Mouse (Mus musculus) macrophage (primary cell): ENCODE results near the gene Vwa5a. TPM values are rescaled to one million over a fixed set of nuclear protein-coding genes. Genes with fewer than 3 reads are reported as not detected.
A peak's percentile ranks its signal among the peaks of the same experiment; 100 is the strongest.

ENCODE experiments used
- H3K27ac ChIP-seq: fragments of 350-480 bp; formaldehyde crosslinking; 2 replicates; pipeline ENCODE4 v1.9.0; 2021
- H3K36me3 ChIP-seq: fragments of 350-480 bp; formaldehyde crosslinking; 2 replicates; pipeline ENCODE4 v1.9.0; 2021; ENCODE audit errors: inconsistent target
- H3K4me3 ChIP-seq: fragments of 350-480 bp; formaldehyde crosslinking; 2 replicates; pipeline ENCODE4 v1.9.0; 2021; ENCODE audit errors: inconsistent target
- H3K79me2 ChIP-seq: fragments of 350-480 bp; formaldehyde crosslinking; 2 replicates; pipeline ENCODE4 v1.9.0; 2021; ENCODE audit errors: inconsistent target
- WGBS: methylation state at CpG from one replicate; pipeline ENCODE4 v1.1.7; 2026; ENCODE audit warnings: inconsistent platforms; ENCODE audit not compliant: missing documents; 5-methylcytosine and 5-hydroxymethylcytosine counted together
- polyA plus RNA-seq: library from polyadenylated mRNA; stranded (reverse); fragments of 250-400 nt; gene quantifications from 3 replicates; pipeline ENCODE4 v1.2.4, GENCODE M21; 2018; ENCODE audit warnings: inconsistent platforms
- total RNA-seq, 78 experiments: library from RNA; depleted of rRNA; stranded (reverse); fragments of 250-400 nt; gene quantifications; 1 replicate in 9 of 78; 2 replicates in 24 of 78; 3 replicates in 43 of 78; 4 replicates in 2 of 78; pipeline ENCODE4 v1.2.4; 2018; ENCODE audit warnings: inconsistent platforms in 56 of 78

The Vwa5a gene
- total RNA-seq (2018; cell fraction: chromatin; rRNA removed), result 100 to 1,000 TPM; 186 to 417 (median 229) TPM
- 100 to 1,000 TPM; 116 to 158 (median 141) TPM for total RNA-seq (2018; cell fraction: cytosol; rRNA removed)
- total RNA-seq (2018; cell fraction: nucleus; rRNA removed), result 100 to 1,000 TPM; 150 to 403 (median 194) TPM
- polyA plus RNA-seq, result 114 to 137 TPM (median 132 TPM) in 3 replicates

GRCm38 (mm10) chr9:38718102-38718501 is at the start of gene Vwa5a:
TSS of gene Vwa5a (plus strand) at chr9:38718268.
- Histone ChIP-seq H3K36me3 (peaks cover 19% of the 10 kb centered on the region), H3K27ac (peak within 1 kb of the TSS; percentile 86), H3K79me2 (peaks cover 50% of the 10 kb centered on the region), H3K4me3 (peak within 1 kb of the TSS; percentile 98)
- WGBS, result 0% methylated on average over 4 of the region's 4 CpGs

GRCm38 (mm10) chr9:38672887-38673286 is 45.2 kb upstream of the Vwa5a start:
- no peak overlapping the region for H3K4me3 ChIP-seq
- WGBS, result 54% methylated on average over 2 of the region's 2 CpGs
- no peak overlapping the region for H3K27ac ChIP-seq
- H3K36me3 ChIP-seq, result no peaks in the 10 kb centered on the region
- no peaks in the 10 kb centered on the region for H3K79me2 ChIP-seq

DNA sequence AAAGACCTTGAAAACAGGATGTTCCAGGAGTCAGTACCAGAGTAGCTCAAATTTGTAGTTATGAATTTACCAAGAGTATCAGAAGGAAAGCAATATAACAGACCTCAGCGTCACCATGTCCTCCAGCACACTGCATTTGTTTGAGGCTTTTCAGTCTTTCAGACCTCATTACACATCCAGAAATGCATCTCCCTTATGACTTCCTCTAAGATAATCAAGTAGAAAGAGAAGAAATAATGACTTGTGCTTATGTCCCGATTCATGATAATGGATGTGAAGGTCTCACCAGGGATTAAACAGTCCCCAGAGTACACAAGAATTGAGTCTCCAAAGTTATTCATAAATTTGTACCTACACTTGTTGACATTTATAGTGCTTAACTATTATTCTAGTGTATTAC is 43.6 kb upstream of the Vwa5a start, which contains the start of gene Olfr918:
Olfr918 (minus strand) TSS at position 101 of the 400 bp plus-strand sequence.
- Histone ChIP-seq H3K79me2 (no peaks in the 10 kb centered on the region), H3K4me3 (no peak within 1 kb of the TSS)
- 89% methylated on average over 2 of the region's 2 CpGs for WGBS

DNA sequence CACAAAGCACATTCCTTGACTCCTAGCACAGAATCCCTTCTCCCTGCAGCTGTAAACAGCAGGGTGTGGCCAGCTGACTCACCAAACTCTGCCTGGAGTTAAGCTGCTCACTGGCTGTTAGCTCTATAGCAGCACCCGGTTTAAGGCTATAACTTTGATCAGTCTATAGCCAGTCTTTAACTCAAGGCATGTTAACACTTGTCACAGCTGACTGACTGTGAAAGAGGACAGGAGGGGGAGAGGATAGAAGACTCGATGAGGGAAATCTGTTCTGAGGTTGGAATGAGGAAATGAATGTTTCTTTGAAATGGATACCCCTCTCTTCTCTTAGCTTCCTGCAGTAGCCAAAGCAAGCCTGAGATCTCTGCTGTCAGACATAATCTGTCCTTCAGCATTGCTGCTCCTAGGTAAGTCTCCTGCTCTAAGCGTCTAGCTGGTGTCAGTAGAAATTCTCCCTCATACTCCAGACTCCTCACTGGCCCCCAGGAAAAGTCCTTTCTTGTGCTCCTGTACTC is 916 bp downstream of the Vwa5a start:
- WGBS, result 9% methylated on average over 3 of the region's 3 CpGs
- Histone ChIP-seq H3K4me3 (peak overlapping the region; percentile 98), H3K36me3 (peaks cover 25% of the 10 kb centered on the region), H3K27ac (peak overlapping the region; percentile 86), H3K79me2 (peaks cover 57% of the 10 kb centered on the region)

More for the DNA sequence above, 43.6 kb upstream of the Vwa5a start, which contains the start of gene Olfr918:
- no peaks in the 10 kb centered on the region for H3K36me3 ChIP-seq
- no peak within 1 kb of the TSS for H3K27ac ChIP-seq

GRCm38 (mm10) chr9:38724044-38724443 is 6.0 kb downstream of the Vwa5a start:
- 88% methylated on average over 1 of the region's 1 CpGs for WGBS
- Histone ChIP-seq H3K36me3 (peaks cover 45% of the 10 kb centered on the region), H3K27ac (peak overlapping the region; percentile 54), H3K79me2 (peaks cover 65% of the 10 kb centered on the region), H3K4me3 (no peak overlapping the region)

- peaks cover 32% of the 10 kb centered on the region for H3K79me2 ChIP-seq
- H3K4me3 ChIP-seq, result no peak overlapping the region
- peaks cover 57% of the 10 kb centered on the region for H3K36me3 ChIP-seq
- WGBS, result 13% methylated on average over 3 of the region's 3 CpGs
- H3K27ac ChIP-seq, result peak overlapping the region; percentile 62
Observed at GRCm38 (mm10) chr9:38728218-38728617, 10.2 kb downstream of the Vwa5a start.

DNA sequence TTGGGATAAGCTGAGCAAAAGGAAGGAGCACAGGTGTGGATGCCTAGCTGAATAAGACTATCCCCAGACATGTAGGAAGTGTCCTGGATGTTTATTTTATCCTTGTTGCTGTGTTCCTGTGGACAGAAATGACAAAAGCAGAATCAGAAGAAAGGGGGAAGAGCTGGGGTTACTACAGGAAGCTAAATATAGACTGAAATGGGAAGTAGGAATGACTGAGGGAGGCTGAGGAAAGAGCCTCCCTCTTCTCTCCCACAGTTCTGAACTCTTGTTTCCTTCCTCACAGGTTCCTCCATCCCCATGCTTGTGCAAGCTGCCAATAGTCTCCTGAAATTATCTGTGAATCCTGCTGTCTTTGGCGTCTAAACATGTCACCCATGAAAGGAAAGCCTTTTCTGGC is 23.3 kb downstream of the Vwa5a start:
- WGBS, result 50% methylated on average over 1 of the region's 1 CpGs
- no peaks in the 10 kb centered on the region for H3K79me2 ChIP-seq
- peak overlapping the region; percentile 39 for H3K27ac ChIP-seq
- H3K36me3 ChIP-seq, result peaks cover 73% of the 10 kb centered on the region
- H3K4me3 ChIP-seq, result no peak overlapping the region

- no peaks in the 10 kb centered on the region for H3K79me2 ChIP-seq
- no peak overlapping the region for H3K27ac ChIP-seq
- 94% methylated on average over 4 of the region's 4 CpGs for WGBS
- H3K36me3 ChIP-seq, result peaks cover 48% of the 10 kb centered on the region
- no peak overlapping the region for H3K4me3 ChIP-seq
Observed at GRCm38 (mm10) chr9:38744619-38745315, 26.7 kb downstream of the Vwa5a start.

- WGBS, result 100% methylated on average over 1 of the region's 1 CpGs
Observed at GRCm38 (mm10) chr9:38751999-38752398, 33.9 kb downstream of the Vwa5a start, which contains the start of gene Olfr920. TSS of gene Olfr920 (plus strand) at chr9:38752299.

DNA sequence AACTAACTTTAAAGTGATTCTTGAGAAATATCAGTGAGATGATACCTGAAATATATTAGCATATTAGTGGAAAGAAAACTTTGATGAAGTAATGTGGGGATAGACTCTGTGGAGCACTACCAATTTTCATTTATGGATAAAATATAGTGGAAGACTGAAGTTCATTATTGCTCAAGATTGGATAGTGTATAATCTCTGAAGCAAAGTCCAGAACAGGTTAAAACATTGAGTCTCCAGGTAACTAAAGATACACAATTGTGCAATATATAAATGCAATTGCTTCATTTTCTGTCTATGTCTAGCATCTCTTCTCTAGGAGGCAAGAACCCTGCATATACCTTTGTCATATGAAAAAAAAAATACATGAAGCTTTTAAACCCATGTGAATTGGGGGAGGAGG is 54.7 kb downstream of the Vwa5a start, which contains the start of gene Olfr921:
Olfr921 (plus strand) TSS at position 301 of the 400 bp plus-strand sequence.
- Histone ChIP-seq H3K4me3 (no peak within 1 kb of the TSS), H3K36me3 (no peaks in the 10 kb centered on the region), H3K27ac (no peak within 1 kb of the TSS), H3K79me2 (no peaks in the 10 kb centered on the region)

More at GRCm38 (mm10) chr9:38751999-38752398, 33.9 kb downstream of the Vwa5a start, which contains the start of gene Olfr920:
- H3K27ac ChIP-seq, result no peak within 1 kb of the TSS
- peaks cover 6% of the 10 kb centered on the region; the same call in 1 of the 2 replicates for H3K36me3 ChIP-seq
- no peaks in the 10 kb centered on the region for H3K79me2 ChIP-seq
- no peak within 1 kb of the TSS for H3K4me3 ChIP-seq

DNA sequence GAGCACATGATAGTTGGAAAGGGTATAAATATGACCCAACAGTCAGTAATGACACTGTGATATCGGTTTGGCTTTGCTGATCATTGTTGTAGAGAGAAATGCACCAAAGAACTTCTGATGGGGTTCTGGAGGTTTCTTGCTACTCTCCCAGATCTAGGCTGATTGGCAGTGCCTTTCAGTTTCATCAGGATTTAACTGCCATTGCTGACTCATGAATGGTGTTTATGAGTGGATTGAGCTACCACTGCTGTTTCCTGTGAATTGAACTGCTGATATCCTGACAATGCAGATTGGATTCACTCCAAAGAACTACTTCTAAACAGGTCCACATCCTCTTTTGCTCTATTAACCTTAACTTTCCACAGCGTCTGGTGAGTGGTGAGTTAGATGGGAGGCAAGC is 74.6 kb downstream of the Vwa5a start:
- no peaks in the 10 kb centered on the region for H3K79me2 ChIP-seq
- no peaks in the 10 kb centered on the region for H3K36me3 ChIP-seq
- no peak overlapping the region for H3K27ac ChIP-seq
- WGBS, result 58% methylated on average over 2 of the region's 2 CpGs
- no peak overlapping the region for H3K4me3 ChIP-seq

Other genes starting within 250 kb of the Vwa5a start
- not detected in 3 replicates for gene Olfr905, start 247.2 kb upstream of the Vwa5a start, polyA plus RNA-seq
- not detected in 3 replicates for gene Olfr906, start 231.2 kb upstream of the Vwa5a start, polyA plus RNA-seq
- gene Olfr907, start 222.5 kb upstream of the Vwa5a start, polyA plus RNA-seq, result not detected in 3 replicates
- gene Olfr911-ps1, start 196.7 kb upstream of the Vwa5a start, polyA plus RNA-seq, result not detected in 3 replicates
- not detected in 3 replicates for gene Olfr910, start 180.4 kb upstream of the Vwa5a start, polyA plus RNA-seq
- not detected in 3 replicates for gene Olfr912, start 138.1 kb upstream of the Vwa5a start, polyA plus RNA-seq
- gene Olfr913, start 125.5 kb upstream of the Vwa5a start, polyA plus RNA-seq, result not detected in 3 replicates
- not detected in 3 replicates for gene Olfr914, start 113.2 kb upstream of the Vwa5a start, polyA plus RNA-seq
- not detected in 3 replicates for gene Olfr916, start 58.4 kb upstream of the Vwa5a start, polyA plus RNA-seq
- not detected in 3 replicates for gene Olfr917, start 52.4 kb upstream of the Vwa5a start, polyA plus RNA-seq
- gene Olfr918, start 43.7 kb upstream of the Vwa5a start, polyA plus RNA-seq, result not detected in 3 replicates
- gene Olfr919, start 14.6 kb upstream of the Vwa5a start, polyA plus RNA-seq, result not detected in 3 replicates
- 0.06 to 0.48 TPM (median 0.29 TPM) in 3 replicates for gene Olfr920, start 34.0 kb downstream of the Vwa5a start, polyA plus RNA-seq
- not detected in 3 replicates for gene Olfr921, start 54.8 kb downstream of the Vwa5a start, polyA plus RNA-seq
- not detected in 3 replicates for gene Olfr922, start 96.3 kb downstream of the Vwa5a start, polyA plus RNA-seq
- not detected in 3 replicates for gene Olfr923, start 108.3 kb downstream of the Vwa5a start, polyA plus RNA-seq
- gene Olfr924, start 126.2 kb downstream of the Vwa5a start, polyA plus RNA-seq, result not detected in 3 replicates
- gene Olfr26, start 136.8 kb downstream of the Vwa5a start, polyA plus RNA-seq, result not detected in 3 replicates
- gene Olfr926, start 158.9 kb downstream of the Vwa5a start, polyA plus RNA-seq, result not detected in 3 replicates
- gene Olfr930, start 211.5 kb downstream of the Vwa5a start, polyA plus RNA-seq, result not detected in 3 replicates